Mouse (Mus musculus) right cerebral cortex, postnatal 25 days (tissue): ENCODE data around the gene Uspl1.
"Not testable (repeated sequence)": the region's sequence is repeated elsewhere in the genome, so short reads cannot be mapped to it uniquely, and the experiment has no call there.

Experiments
- DNase-seq: peaks from one replicate; pipeline ENCODE4 v3.0.0; 2022

Gene Uspl1

GRCm38 (mm10) chr5:149184104-149184843 is at the start of gene Uspl1, which contains the start of gene Hmgb1:
Gene Uspl1 (plus strand): TSS chr5:149184350.
Gene Hmgb1 (minus strand): TSS chr5:149184489.
- DNase-seq = peak; percentile 99

GRCm38 (mm10) chr5:149134751-149135454 is 49.2 kb upstream of the Uspl1 start:
- DNase-seq = no peak

- DNase-seq = no peak
Observed at GRCm38 (mm10) chr5:149135455-149136354, 48.4 kb upstream of the Uspl1 start.

GRCm38 (mm10) chr5:149136933-149137365 is 47.2 kb upstream of the Uspl1 start:
- DNase-seq = no peak

GRCm38 (mm10) chr5:149137447-149137846 is 46.7 kb upstream of the Uspl1 start:
- DNase-seq = no peak

GRCm38 (mm10) chr5:149138087-149138486 is 46.1 kb upstream of the Uspl1 start:
- DNase-seq = not testable (repeated sequence)

- DNase-seq = no peak
Observed at GRCm38 (mm10) chr5:149140336-149140735, 43.8 kb upstream of the Uspl1 start.

- DNase-seq = not testable (repeated sequence)
Observed at GRCm38 (mm10) chr5:149141155-149141554, 43.0 kb upstream of the Uspl1 start.

- peak; percentile 69 for DNase-seq
Observed at GRCm38 (mm10) chr5:149143766-149144375, 40.3 kb upstream of the Uspl1 start.

- DNase-seq = no peak
Observed at GRCm38 (mm10) chr5:149146691-149147090, 37.5 kb upstream of the Uspl1 start.

- no peak for DNase-seq
Observed at GRCm38 (mm10) chr5:149147386-149148000, 36.7 kb upstream of the Uspl1 start.

GRCm38 (mm10) chr5:149150882-149151281 is 33.3 kb upstream of the Uspl1 start:
- DNase-seq = no peak

- no peak for DNase-seq
Observed at GRCm38 (mm10) chr5:149152063-149152773, 31.9 kb upstream of the Uspl1 start.

- DNase-seq = no peak
Observed at GRCm38 (mm10) chr5:149152774-149153155, 31.4 kb upstream of the Uspl1 start.

GRCm38 (mm10) chr5:149156886-149157563 is 27.1 kb upstream of the Uspl1 start:
- no peak for DNase-seq

GRCm38 (mm10) chr5:149159021-149159420 is 25.1 kb upstream of the Uspl1 start:
- DNase-seq = no peak

GRCm38 (mm10) chr5:149160469-149160868 is 23.7 kb upstream of the Uspl1 start:
- DNase-seq = no peak

GRCm38 (mm10) chr5:149162890-149163289 is 21.3 kb upstream of the Uspl1 start:
- no peak for DNase-seq

- DNase-seq = no peak
Observed at GRCm38 (mm10) chr5:149164881-149165280, 19.3 kb upstream of the Uspl1 start.

- no peak for DNase-seq
Observed at GRCm38 (mm10) chr5:149166011-149166410, 18.1 kb upstream of the Uspl1 start.

- no peak for DNase-seq
Observed at GRCm38 (mm10) chr5:149168051-149168450, 16.1 kb upstream of the Uspl1 start.
